Mouse (Mus musculus) cerebellum, adult 8-10 months (tissue): Measurements from ENCODE around the gene Drd4.

Experiments
- DNase-seq: peaks from one replicate; pipeline ENCODE4 v3.0.0; 2022

Drd4 gene

GRCm38 (mm10) chr7:141335682-141336081 lies 43.9 kb downstream of the Drd4 start:
- peak; percentile 59 for DNase-seq

- no peak for DNase-seq
Observed at GRCm38 (mm10) chr7:141336296-141336695, 44.5 kb downstream of the Drd4 start.

GRCm38 (mm10) chr7:141337716-141338416 lies 46.1 kb downstream of the Drd4 start:
- no peak for DNase-seq

- no peak for DNase-seq
Observed at GRCm38 (mm10) chr7:141338576-141339131, 46.8 kb downstream of the Drd4 start, which contains the start of gene Eps8l2. Gene Eps8l2, plus strand, starts transcription at chr7:141338880.

GRCm38 (mm10) chr7:141339215-141339920 lies 47.6 kb downstream of the Drd4 start:
- DNase-seq: no peak

GRCm38 (mm10) chr7:141340023-141340422 lies 48.2 kb downstream of the Drd4 start:
- DNase-seq: no peak

GRCm38 (mm10) chr7:141340476-141340875 lies 48.7 kb downstream of the Drd4 start:
- DNase-seq: no peak

GRCm38 (mm10) chr7:141341689-141342226 lies 50.0 kb downstream of the Drd4 start:
- no peak for DNase-seq

- no peak for DNase-seq
Observed at GRCm38 (mm10) chr7:141343230-141343629, 51.4 kb downstream of the Drd4 start.

- no peak for DNase-seq
Observed at GRCm38 (mm10) chr7:141343696-141344095, 51.9 kb downstream of the Drd4 start.

GRCm38 (mm10) chr7:141344787-141345186 lies 53.0 kb downstream of the Drd4 start:
- DNase-seq: no peak
